Mouse (Mus musculus) thymus, adult 2 months (tissue): ENCODE data around the gene Mybpc3.

Experiments
- CTCF ChIP-seq: fragments of 200-500 bp; IDR thresholded peaks from 2 replicates; pipeline ENCODE4 v1.5.1; 2012; ENCODE audit warnings: mild to moderate bottlenecking, control low read depth, low read length, moderate library complexity, borderline replicate concordance; ENCODE audit not compliant: control insufficient read depth, poor library complexity, insufficient read depth; ENCODE audit errors: extremely low read depth
- POLR2A ChIP-seq: fragments of 200-500 bp; IDR thresholded peaks from 2 replicates; pipeline ENCODE4 v1.6.1; 2012; ENCODE audit warnings: mild to moderate bottlenecking, low read length, control low read depth, moderate library complexity; ENCODE audit not compliant: control insufficient read depth, poor library complexity, insufficient read depth; ENCODE audit errors: extremely low read depth

DNA sequence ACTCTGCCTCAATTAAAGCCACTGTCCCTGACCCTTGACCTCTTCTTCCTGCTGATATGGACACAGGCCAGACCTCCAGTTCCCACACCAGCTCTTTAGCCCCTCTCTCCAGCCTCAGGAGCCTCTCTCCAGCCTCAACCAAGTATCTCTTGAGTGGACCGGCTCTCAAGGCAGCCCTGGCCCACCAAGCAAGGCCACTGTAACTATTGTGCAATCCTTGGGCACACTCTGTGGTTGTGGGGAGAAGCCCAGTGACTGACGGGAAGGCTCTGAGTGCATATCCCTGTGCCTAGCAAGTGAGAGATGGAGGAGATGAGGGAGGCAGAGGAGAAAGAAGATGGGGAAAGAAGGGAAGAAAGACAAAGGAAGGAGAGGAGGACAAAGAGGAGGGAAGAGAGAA lies 19.8 kb upstream of the Mybpc3 start:
- TF ChIP-seq CTCF (no peak), POLR2A (no peak)
